Mouse (Mus musculus): Measurements from ENCODE around the gene Duxbl2.
"Not testable (repeated sequence)": the region's sequence is repeated elsewhere in the genome, so short reads cannot be mapped to it uniquely, and the experiment has no call there.

DNA sequence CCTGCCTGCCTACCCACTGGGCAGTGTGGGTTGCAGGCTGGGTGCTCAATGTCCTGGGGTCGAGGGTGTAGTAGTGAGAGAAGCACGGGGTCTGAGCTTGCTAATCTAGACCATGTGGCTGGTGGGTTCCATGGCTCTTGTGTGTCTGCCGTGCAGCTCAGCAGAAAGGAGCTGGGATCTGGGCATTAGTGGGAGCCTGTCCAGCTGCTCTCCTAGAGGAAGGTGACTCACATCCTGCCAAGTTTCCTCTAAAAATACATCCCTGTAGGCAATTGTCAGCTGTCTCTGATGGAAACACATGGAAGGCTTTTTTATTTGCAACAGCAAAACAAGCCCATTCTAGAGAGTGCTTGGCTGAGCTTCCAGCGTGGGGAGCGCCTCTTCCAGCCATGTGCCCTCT lies 44.3 kb downstream of the Duxbl2 start:
- TF ChIP-seq CTCF (IDR thresholded peaks at IDR 0.05; ENCODE audit: low read depth, low read length); TAL1 (conservative IDR thresholded peaks at IDR 0.05; ENCODE audit: low read depth, low read length); GATA1 (IDR thresholded peaks at IDR 0.05; ENCODE audit: borderline replicate concordance, low read length): not testable (repeated sequence)
